Mouse (Mus musculus) stomach, embryonic 15.5 days (tissue): Measurements from ENCODE around the gene Eps8l1. TPM values are rescaled to one million over a fixed set of nuclear protein-coding genes. Genes with fewer than 3 reads are reported as not detected.

Source experiments
- ATAC-seq: fragments of 200-750 bp; cut with Nextera tagmentation; 2 replicates; pipeline ENCODE4 v1.8.0; 2017; ENCODE audit warnings: low read depth, moderate number of reproducible peaks, moderate TSS enrichment; ENCODE audit not compliant: insufficient read depth, low FRiP score
- H3K27ac ChIP-seq: fragments of 300-500 bp; sonication (generic); 2 replicates; pipeline ENCODE4 v1.5.1; 2015; ENCODE audit warnings: mild to moderate bottlenecking, inconsistent platforms
- H3K27me3 ChIP-seq: fragments of 300-500 bp; sonication (generic); replicated peaks from 2 replicates; pipeline ENCODE4 v1.6.1; 2015; ENCODE audit warnings: inconsistent platforms
- H3K36me3 ChIP-seq: fragments of 300-500 bp; sonication (generic); 2 replicates; pipeline ENCODE4 v1.6.1; 2015; ENCODE audit warnings: inconsistent platforms
- H3K4me1 ChIP-seq: fragments of 300-500 bp; sonication (generic); 2 replicates; pipeline ENCODE4 v1.6.1; 2015; ENCODE audit warnings: inconsistent platforms
- H3K4me2 ChIP-seq: fragments of 300-500 bp; sonication (generic); 2 replicates; pipeline ENCODE4 v1.6.1; 2015; ENCODE audit warnings: mild to moderate bottlenecking, inconsistent platforms
- H3K4me3 ChIP-seq: fragments of 300-500 bp; sonication (generic); replicated peaks from 2 replicates; pipeline ENCODE4 v1.5.1; 2015; ENCODE audit warnings: inconsistent platforms
- H3K9ac ChIP-seq: fragments of 300-500 bp; sonication (generic); 2 replicates; pipeline ENCODE4 v1.6.1; 2015; ENCODE audit warnings: inconsistent platforms
- H3K9me3 ChIP-seq: fragments of 300-500 bp; sonication (generic); 2 replicates; pipeline ENCODE4 v1.6.1; 2016; ENCODE audit warnings: inconsistent platforms
- WGBS: fragments of 180-500 bp; shearing (Covaris S2); methylation state at CpG from one replicate; pipeline ENCODE4 v1.1.7; 2015; 5-methylcytosine and 5-hydroxymethylcytosine counted together
- polyA plus RNA-seq: library from polyadenylated mRNA; unstranded; fragments of >200 nt; fragmentation: Nextera tagmentation; extraction: Ambion mirVana; gene quantifications from 2 replicates; pipeline ENCODE4 v1.2.1, GENCODE M21; 2015

Eps8l1 gene
- polyA plus RNA-seq, 1 experiment from 2014 or later: 11.1 TPM

- WGBS: 24% methylated on average over 6 of the region's 6 CpGs
- Histone ChIP-seq H3K4me3 (no peak overlapping the region), H3K4me2 (no peak overlapping the region)
Measured at GRCm38 (mm10) chr7:4479674-4480073, 19.2 kb downstream of the Eps8l1 start.

GRCm38 (mm10) chr7:4482281-4482680, 21.8 kb downstream of the Eps8l1 start:
- peaks cover 16% of the 10 kb centered on the region; the same call in 1 of the 2 replicates for H3K4me1 ChIP-seq
- ATAC-seq: no peak
- H3K9ac ChIP-seq: no peak overlapping the region
- 84% methylated on average over 12 of the region's 12 CpGs for WGBS
- H3K27ac ChIP-seq: no peak overlapping the region
- H3K27me3 ChIP-seq: no peaks in the 10 kb centered on the region
- H3K4me3 ChIP-seq: no peak overlapping the region
- H3K9me3 ChIP-seq: no peaks in the 10 kb centered on the region
- no peak overlapping the region for H3K4me2 ChIP-seq
- peaks cover 49% of the 10 kb centered on the region for H3K36me3 ChIP-seq

More at GRCm38 (mm10) chr7:4479674-4480073, 19.2 kb downstream of the Eps8l1 start:
- Histone ChIP-seq H3K36me3 (peaks cover 34% of the 10 kb centered on the region), H3K4me1 (peaks cover 17% of the 10 kb centered on the region; the same call in 1 of the 2 replicates), H3K27ac (no peak overlapping the region), H3K9ac (no peak overlapping the region), H3K27me3 (no peaks in the 10 kb centered on the region), H3K9me3 (no peaks in the 10 kb centered on the region)
- ATAC-seq: no peak

DNA sequence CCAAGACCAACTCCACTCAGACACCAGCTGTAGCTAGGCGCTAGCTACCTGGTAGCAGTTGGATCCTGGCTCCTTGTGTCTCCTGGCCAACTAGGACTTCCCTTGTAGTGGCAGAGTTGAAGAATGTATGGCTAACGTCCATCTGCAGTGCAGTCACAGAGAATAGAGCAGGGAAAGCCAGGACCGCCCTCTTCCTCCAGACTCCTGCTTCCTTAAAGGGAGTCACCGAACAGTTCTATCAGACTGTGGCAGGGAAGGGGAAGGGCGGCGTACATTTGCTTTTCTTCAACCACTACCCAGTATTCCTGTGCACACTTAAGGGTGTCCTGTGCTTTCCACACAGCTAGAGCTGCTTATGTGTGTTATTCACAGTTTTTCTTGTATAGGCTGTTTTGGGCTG, 30.8 kb downstream of the Eps8l1 start:
- Histone ChIP-seq H3K27ac (no peak overlapping the region), H3K27me3 (no peaks in the 10 kb centered on the region), H3K4me2 (no peak overlapping the region), H3K4me1 (peaks cover 14% of the 10 kb centered on the region), H3K9ac (no peak overlapping the region), H3K4me3 (no peak overlapping the region), H3K9me3 (no peaks in the 10 kb centered on the region), H3K36me3 (peaks cover 18% of the 10 kb centered on the region)
- 73% methylated on average over 6 of the region's 6 CpGs for WGBS
- ATAC-seq: no peak

DNA sequence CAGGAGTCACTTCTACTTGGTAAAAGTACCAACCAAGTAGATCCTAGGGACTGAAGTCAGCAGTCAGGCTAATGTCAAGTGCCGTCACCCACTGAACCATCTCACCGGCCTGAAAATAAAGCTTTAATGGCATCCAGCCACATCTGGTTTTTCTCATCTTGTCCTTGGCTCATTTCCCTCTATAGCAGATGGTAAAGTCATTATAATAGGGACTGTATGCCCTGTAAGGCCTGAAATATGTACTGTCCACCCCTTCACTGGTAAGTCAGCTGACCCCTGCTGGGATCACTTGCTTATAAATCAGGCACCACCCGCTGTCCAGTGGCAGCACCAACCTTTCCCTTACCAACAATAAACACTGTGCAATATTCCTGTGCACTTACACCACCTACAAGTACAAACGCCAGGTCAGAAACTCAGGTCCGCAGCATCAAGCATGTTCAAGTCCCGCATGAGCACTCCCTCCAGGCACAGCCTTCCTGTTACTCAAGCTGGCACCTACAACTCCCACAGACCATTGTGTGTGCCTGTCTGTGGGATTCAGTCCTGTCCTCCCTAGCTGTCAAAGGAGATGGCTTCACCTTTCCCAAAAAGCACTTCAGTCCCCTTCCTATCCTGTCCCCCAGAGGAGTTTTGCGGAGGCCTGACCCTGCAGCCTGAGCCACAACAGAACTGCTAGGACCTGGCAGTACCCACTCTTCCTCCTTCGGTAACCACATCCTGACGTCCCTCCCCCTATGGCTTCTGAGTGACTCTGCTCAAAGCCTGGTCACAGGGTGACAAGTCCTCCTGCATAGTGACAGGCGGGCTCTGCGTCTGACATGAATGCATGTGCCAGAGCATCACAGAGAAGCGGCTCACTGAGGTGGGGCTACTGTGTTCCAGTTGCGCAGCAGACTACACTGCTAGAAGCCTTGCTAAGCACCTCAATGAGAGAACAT, 32.1 kb downstream of the Eps8l1 start:
- Histone ChIP-seq H3K9ac (no peak overlapping the region), H3K27me3 (no peaks in the 10 kb centered on the region), H3K27ac (peak overlapping the region; percentile 27; the same call in 1 of the 2 replicates), H3K9me3 (no peaks in the 10 kb centered on the region), H3K4me3 (no peak overlapping the region), H3K36me3 (peaks cover 15% of the 10 kb centered on the region), H3K4me2 (no peak overlapping the region), H3K4me1 (peaks cover 15% of the 10 kb centered on the region)
- 72% methylated on average over 13 of the region's 13 CpGs for WGBS
- ATAC-seq: no peak

- Histone ChIP-seq H3K27ac (no peak overlapping the region), H3K4me1 (peaks cover 27% of the 10 kb centered on the region), H3K9me3 (no peaks in the 10 kb centered on the region), H3K4me2 (no peak overlapping the region), H3K9ac (no peak overlapping the region), H3K27me3 (no peaks in the 10 kb centered on the region), H3K4me3 (no peak overlapping the region), H3K36me3 (peaks cover 12% of the 10 kb centered on the region)
- ATAC-seq: no peak
- WGBS: 42% methylated on average over 1 of the region's 1 CpGs
Measured at GRCm38 (mm10) chr7:4493991-4494390, 33.5 kb downstream of the Eps8l1 start.

DNA sequence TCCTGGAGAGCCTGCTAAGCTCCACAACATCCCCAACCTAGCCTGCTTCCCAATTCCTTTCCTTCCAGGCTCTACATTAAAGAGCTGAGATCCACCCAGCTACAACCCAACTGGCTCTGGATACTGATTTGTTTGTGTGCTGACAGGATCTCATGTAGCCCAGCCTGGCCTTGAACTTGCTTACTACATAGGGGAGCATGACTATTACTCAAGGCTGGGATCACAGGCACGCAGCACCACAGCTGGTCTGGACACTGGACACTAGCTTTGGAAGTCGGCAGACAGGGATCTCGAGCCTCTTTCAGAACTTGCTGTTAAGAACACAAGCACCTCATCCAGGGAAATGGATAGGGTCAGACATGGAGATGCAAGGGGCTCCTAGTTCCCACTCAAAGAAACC, 36.0 kb downstream of the Eps8l1 start:
- Histone ChIP-seq H3K36me3 (peaks cover 3% of the 10 kb centered on the region; the same call in 1 of the 2 replicates), H3K4me3 (no peak overlapping the region), H3K4me1 (peaks cover 37% of the 10 kb centered on the region), H3K4me2 (no peak overlapping the region), H3K9me3 (no peaks in the 10 kb centered on the region), H3K27me3 (no peaks in the 10 kb centered on the region), H3K9ac (no peak overlapping the region), H3K27ac (no peak overlapping the region)
- WGBS: 89% methylated on average over 3 of the region's 3 CpGs
- ATAC-seq: no peak

DNA sequence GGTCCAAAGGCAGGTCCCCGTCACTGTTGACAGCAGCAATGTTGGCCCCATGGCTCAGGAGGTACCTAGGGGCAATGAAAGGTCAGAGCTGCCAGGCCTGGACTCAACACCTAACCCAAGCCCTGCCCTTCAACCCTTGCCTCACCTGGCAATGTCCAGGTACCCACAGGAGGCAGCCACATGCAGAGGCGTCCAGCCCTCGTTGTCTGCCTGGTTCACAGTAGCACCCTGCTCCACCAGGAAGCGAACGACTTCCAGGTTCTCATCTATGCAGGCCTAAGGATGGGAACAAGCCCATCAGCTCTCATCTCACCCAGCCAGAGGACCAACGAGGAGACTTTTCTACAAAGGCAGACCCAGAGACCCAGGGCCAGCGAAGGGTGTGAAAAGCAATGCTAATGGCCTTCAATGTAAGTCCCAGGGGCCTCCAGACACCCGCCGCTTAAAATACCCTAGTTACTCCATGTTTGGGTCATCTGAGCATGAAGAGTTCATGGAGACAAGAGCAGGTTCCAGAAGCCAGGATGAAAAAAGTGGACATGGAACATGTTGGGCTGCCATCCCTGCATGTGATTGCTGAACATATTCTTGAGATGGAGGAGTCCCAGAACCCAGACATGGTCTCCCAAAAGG, 36.9 kb downstream of the Eps8l1 start:
- Histone ChIP-seq H3K27me3 (no peaks in the 10 kb centered on the region), H3K36me3 (peaks cover 3% of the 10 kb centered on the region; the same call in 1 of the 2 replicates), H3K4me3 (no peak overlapping the region), H3K4me1 (peaks cover 31% of the 10 kb centered on the region), H3K9me3 (no peaks in the 10 kb centered on the region), H3K9ac (no peak overlapping the region), H3K27ac (peak overlapping the region; percentile 51; the same call in 1 of the 2 replicates), H3K4me2 (peak overlapping the region; percentile 69; the same call in 1 of the 2 replicates)
- 88% methylated on average over 9 of the region's 9 CpGs for WGBS
- no peak for ATAC-seq

DNA sequence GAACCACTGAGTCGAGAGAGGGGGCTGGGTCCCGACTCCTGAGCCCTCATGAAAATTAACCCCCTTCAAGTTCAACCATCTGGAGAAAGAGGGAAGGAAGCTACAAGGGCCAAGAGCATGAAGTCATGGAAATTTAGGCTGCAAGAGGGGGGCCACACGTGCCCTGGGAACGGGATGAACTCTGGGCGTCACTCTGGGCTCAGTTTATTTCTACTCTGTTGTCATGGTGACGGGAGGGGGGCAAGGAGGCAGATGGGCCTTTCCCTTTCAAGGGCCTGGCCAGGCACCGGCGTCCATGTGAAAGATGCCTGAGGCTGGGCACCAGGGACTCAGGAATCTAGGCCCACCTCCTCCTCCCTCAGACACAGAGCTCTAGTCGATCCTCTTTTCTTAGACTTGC, 37.8 kb downstream of the Eps8l1 start:
- peak overlapping the region; percentile 61 for H3K27ac ChIP-seq
- peak overlapping the region; percentile 69 for H3K4me2 ChIP-seq
- H3K27me3 ChIP-seq: no peaks in the 10 kb centered on the region
- ATAC-seq: peak; percentile 3; the same call in 1 of the 2 replicates
- H3K4me1 ChIP-seq: peaks cover 23% of the 10 kb centered on the region
- H3K36me3 ChIP-seq: peaks cover 3% of the 10 kb centered on the region; the same call in 1 of the 2 replicates
- 0 out of 2 replicates have a peak overlapping the region, but pooled peaks have one; percentile 5 for H3K4me3 ChIP-seq
- no peak overlapping the region for H3K9ac ChIP-seq
- no peaks in the 10 kb centered on the region for H3K9me3 ChIP-seq
- 23% methylated on average over 9 of the region's 9 CpGs for WGBS

- peak overlapping the region; percentile 93; the same call in 1 of the 2 replicates for H3K4me3 ChIP-seq
- H3K27ac ChIP-seq: peak overlapping the region; percentile 61; the same call in 1 of the 2 replicates
- H3K36me3 ChIP-seq: peaks cover 3% of the 10 kb centered on the region; the same call in 1 of the 2 replicates
- H3K9ac ChIP-seq: no peak overlapping the region; the same call in 1 of the 2 replicates
- no peaks in the 10 kb centered on the region for H3K27me3 ChIP-seq
- H3K4me1 ChIP-seq: peaks cover 23% of the 10 kb centered on the region
- no peaks in the 10 kb centered on the region for H3K9me3 ChIP-seq
- peak overlapping the region; percentile 69 for H3K4me2 ChIP-seq
- WGBS: 85% methylated on average over 4 of the region's 4 CpGs
- no peak for ATAC-seq
Measured at GRCm38 (mm10) chr7:4499034-4499433, 38.6 kb downstream of the Eps8l1 start.

GRCm38 (mm10) chr7:4500892-4501471, 40.5 kb downstream of the Eps8l1 start:
- Histone ChIP-seq H3K9ac (peak overlapping the region; percentile 83), H3K36me3 (no peaks in the 10 kb centered on the region), H3K27ac (peak overlapping the region; percentile 94), H3K4me1 (peaks cover 23% of the 10 kb centered on the region), H3K9me3 (no peaks in the 10 kb centered on the region), H3K4me2 (peak overlapping the region; percentile 69), H3K4me3 (peak overlapping the region; percentile 93), H3K27me3 (no peaks in the 10 kb centered on the region)
- WGBS: under 1% methylated on average over 26 of the region's 52 CpGs
- ATAC-seq: peak; percentile 37

DNA sequence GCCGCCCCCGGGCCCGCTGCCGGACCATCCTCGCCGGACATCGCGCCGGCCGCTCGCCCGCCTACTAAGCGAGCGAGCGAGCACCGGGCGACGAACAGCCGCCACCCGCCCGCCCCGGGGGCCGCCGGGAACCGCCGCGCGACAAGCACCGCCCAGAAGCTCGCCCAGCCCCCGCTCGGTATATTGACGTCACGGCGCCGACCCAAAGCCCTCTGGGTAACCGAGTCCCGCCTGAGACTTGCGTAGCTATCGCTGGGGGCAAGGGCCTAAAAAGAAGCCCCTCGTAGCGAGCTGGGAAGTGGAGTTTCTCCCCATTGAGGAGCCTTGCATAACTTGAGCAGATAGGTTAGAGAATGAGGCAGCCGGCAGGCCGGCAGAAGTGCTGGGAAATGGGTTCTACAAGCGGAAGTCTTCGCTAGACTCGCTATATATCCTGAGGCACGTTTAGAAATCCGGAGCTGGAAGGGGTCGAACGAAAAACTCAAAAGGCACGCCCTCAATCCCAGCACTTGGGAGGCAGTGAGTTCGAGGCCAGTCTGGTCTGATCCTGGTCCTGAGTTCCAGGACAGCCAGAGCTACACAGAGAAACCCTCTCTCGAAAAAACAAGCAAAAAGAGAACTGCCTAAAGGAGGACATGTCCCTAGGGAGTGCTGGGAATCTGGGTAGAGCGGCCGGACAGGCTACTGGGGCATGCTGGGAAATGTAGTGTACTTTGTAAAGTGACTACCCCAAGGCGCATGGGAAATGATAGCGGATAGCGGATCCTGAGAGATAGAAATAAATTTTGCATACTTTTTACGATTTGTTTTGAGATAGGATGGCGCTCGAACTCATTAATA, 41.3 kb downstream of the Eps8l1 start, which contains the start of gene Ppp1r12c:
TSS of gene Ppp1r12c (minus strand) at position 123 of the 840 bp plus-strand sequence.
- H3K27me3 ChIP-seq: no peaks in the 10 kb centered on the region
- WGBS: under 1% methylated on average over 59 of the region's 62 CpGs
- peaks cover 23% of the 10 kb centered on the region for H3K4me1 ChIP-seq
- ATAC-seq: peak; percentile 94
- peak within 1 kb of the TSS; percentile 93 for H3K4me3 ChIP-seq
- H3K4me2 ChIP-seq: peak within 1 kb of the TSS; percentile 69
- no peaks in the 10 kb centered on the region for H3K9me3 ChIP-seq
- peak within 1 kb of the TSS; percentile 94 for H3K27ac ChIP-seq
- no peaks in the 10 kb centered on the region for H3K36me3 ChIP-seq
- H3K9ac ChIP-seq: peak within 1 kb of the TSS; percentile 83
